Mouse (Mus musculus): Measurements from ENCODE around the gene Pbx2. TPM values are rescaled to one million over a fixed set of nuclear protein-coding genes. Genes with fewer than 3 reads are reported as not detected.

Pbx2 gene
- polyA plus RNA-seq, 1 experiment from 2014 or later, result 17.8 TPM

- H3K27me3 ChIP-seq, result no peaks in the 10 kb centered on the region
- no peak overlapping the region for H3K4me2 ChIP-seq
- no peak for ATAC-seq (ENCODE audit: low FRiP score)
- no peaks in the 10 kb centered on the region for H3K9me3 ChIP-seq
- peaks cover 21% of the 10 kb centered on the region for H3K4me1 ChIP-seq
- no peak overlapping the region for H3K4me3 ChIP-seq (replicated peaks)
- H3K36me3 ChIP-seq (replicated peaks), result no peaks in the 10 kb centered on the region
- H3K27ac ChIP-seq, result no peak overlapping the region
- H3K9ac ChIP-seq, result no peak overlapping the region
- WGBS, result 84% methylated on average over 8 of the region's 8 CpGs
These were observed 7.2 kb upstream of the Pbx2 start for GRCm38 (mm10) chr17:34583819-34584218.

DNA sequence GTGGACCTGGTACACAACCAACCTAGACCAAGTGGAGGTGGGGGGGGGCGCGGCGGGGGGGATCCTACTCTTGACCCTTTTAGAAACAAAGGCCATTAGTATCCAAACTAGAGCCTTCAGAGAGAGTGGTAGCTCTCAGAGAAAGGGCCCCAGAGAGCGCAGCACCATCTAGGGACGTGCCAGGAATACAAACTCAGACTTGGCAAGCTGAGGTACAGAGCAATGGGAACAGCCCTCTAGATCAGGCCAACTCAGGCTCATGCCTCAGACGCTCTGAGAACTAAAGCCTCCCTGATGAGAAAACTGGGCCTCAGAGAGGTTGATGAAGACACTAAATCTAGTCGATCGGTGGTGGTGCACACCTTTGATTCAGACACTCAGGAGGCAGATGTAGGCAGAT lies 5.9 kb upstream of the Pbx2 start:
- Histone ChIP-seq H3K36me3 (replicated peaks) (no peaks in the 10 kb centered on the region), H3K9ac (no peak overlapping the region; the same call in 1 of the 2 replicates), H3K27ac (no peak overlapping the region), H3K4me2 (no peak overlapping the region), H3K27me3 (no peaks in the 10 kb centered on the region), H3K4me1 (peaks cover 33% of the 10 kb centered on the region), H3K9me3 (no peaks in the 10 kb centered on the region), H3K4me3 (replicated peaks) (no peak overlapping the region)
- ATAC-seq (ENCODE audit: low FRiP score), result no peak
- WGBS, result 87% methylated on average over 8 of the region's 8 CpGs

GRCm38 (mm10) chr17:34585877-34586771 lies 4.9 kb upstream of the Pbx2 start:
- H3K4me1 ChIP-seq, result peaks cover 43% of the 10 kb centered on the region
- no peaks in the 10 kb centered on the region for H3K9me3 ChIP-seq
- H3K4me3 ChIP-seq (replicated peaks), result peak overlapping the region; percentile 60
- no peaks in the 10 kb centered on the region for H3K27me3 ChIP-seq
- no peaks in the 10 kb centered on the region for H3K36me3 ChIP-seq (replicated peaks)
- peak overlapping the region; percentile 87 for H3K9ac ChIP-seq
- peak overlapping the region; percentile 99 for H3K27ac ChIP-seq
- WGBS, result 15% methylated on average over 32 of the region's 32 CpGs
- peak; percentile 12; the same call in 1 of the 2 replicates for ATAC-seq (ENCODE audit: low FRiP score)
- peak overlapping the region; percentile 89 for H3K4me2 ChIP-seq

DNA sequence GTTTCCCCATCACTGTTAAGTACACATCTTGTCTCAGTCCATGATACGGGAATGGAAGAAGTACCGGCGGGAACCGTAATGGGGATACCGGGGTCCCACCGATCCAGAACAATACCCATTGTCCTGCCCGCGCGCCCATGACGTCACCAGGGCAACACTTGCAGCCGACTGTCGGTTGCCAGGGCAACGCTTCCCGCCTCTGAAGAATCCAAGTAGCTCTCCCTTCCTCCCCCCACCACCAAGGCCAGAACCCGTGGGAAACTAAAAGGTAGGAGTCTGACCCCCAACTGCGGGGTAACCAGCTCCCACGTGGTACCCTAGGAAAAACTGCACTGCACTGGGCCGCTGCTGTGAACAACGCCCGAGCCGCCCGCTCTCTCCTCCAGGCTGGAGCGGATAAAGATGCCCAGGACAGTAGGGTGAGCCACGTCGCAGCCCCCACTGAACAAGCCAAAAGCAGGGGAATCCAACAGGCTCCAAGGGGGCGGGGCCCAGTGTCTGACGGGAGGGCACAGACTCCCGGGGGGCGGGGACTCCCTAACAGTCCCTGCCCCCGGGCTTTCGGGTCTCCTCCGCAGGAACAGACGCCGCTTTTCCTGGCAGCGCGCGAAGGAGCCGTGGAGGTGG lies 4.2 kb upstream of the Pbx2 start:
- under 1% methylated on average over 38 of the region's 38 CpGs for WGBS
- Histone ChIP-seq H3K27ac (peak overlapping the region; percentile 99), H3K4me2 (peak overlapping the region; percentile 89), H3K4me1 (peaks cover 49% of the 10 kb centered on the region), H3K36me3 (replicated peaks) (no peaks in the 10 kb centered on the region), H3K9ac (peak overlapping the region; percentile 87), H3K4me3 (replicated peaks) (peak overlapping the region; percentile 60), H3K27me3 (no peaks in the 10 kb centered on the region), H3K9me3 (no peaks in the 10 kb centered on the region)
- ATAC-seq (ENCODE audit: low FRiP score), result peak; percentile 81

DNA sequence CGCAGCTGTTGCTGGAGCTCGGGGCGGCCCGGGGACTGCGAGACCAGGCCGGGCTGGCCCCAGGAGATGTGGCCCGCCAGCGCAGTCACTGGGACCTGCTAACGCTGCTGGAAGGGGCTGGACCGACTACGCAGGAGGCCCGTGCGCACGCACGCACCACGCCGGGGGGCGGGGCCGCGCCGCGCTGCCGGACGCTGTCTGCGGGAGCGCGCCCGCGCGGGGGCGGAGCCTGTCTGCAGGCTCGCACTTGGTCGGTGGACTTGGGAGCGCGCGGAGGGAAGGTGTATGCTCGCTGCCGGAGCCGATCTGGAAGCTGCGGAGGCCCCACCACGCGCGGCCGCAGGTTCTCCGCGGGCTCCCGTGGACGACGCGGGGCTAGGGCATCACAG lies 3.6 kb upstream of the Pbx2 start:
- Histone ChIP-seq H3K4me1 (peaks cover 49% of the 10 kb centered on the region), H3K4me2 (peak overlapping the region; percentile 89), H3K9me3 (no peaks in the 10 kb centered on the region), H3K9ac (peak overlapping the region; percentile 87), H3K27ac (peak overlapping the region; percentile 99), H3K27me3 (no peaks in the 10 kb centered on the region), H3K4me3 (replicated peaks) (peak overlapping the region; percentile 60), H3K36me3 (replicated peaks) (no peaks in the 10 kb centered on the region)
- peak; percentile 85 for ATAC-seq (ENCODE audit: low FRiP score)
- WGBS, result under 1% methylated on average over 49 of the region's 50 CpGs

DNA sequence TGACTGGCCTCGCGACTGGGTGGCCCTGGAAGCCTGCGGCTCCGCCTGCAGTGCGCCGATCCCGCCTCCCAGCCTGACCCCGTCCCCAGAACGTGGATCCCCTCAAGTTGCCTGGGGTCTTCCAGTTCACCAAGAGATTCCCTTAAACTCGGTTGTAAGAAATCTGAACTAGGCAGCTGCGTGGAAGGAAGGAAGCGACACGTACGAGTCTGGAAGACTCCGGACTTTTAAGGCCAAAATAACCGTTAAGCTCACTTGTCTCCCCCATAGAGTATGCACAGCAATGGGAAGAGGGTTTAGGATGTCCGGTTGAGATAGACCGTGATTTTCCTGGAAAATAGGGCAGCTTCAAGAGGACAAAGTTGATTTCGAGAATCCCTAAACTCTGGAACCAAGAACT lies 3.3 kb upstream of the Pbx2 start:
- Histone ChIP-seq H3K4me1 (peaks cover 49% of the 10 kb centered on the region), H3K9ac (peak overlapping the region; percentile 87), H3K4me3 (replicated peaks) (peak overlapping the region; percentile 60), H3K4me2 (peak overlapping the region; percentile 89), H3K27ac (peak overlapping the region; percentile 99), H3K27me3 (no peaks in the 10 kb centered on the region), H3K9me3 (no peaks in the 10 kb centered on the region), H3K36me3 (replicated peaks) (no peaks in the 10 kb centered on the region)
- no peak for ATAC-seq (ENCODE audit: low FRiP score)
- 4% methylated on average over 19 of the region's 19 CpGs for WGBS

- Histone ChIP-seq H3K4me3 (replicated peaks) (no peak overlapping the region), H3K27ac (no peak overlapping the region), H3K9ac (no peak overlapping the region), H3K36me3 (replicated peaks) (no peaks in the 10 kb centered on the region), H3K4me2 (no peak overlapping the region), H3K27me3 (no peaks in the 10 kb centered on the region), H3K4me1 (peaks cover 58% of the 10 kb centered on the region), H3K9me3 (no peaks in the 10 kb centered on the region)
- ATAC-seq (ENCODE audit: low FRiP score), result no peak
- WGBS, result 72% methylated on average over 3 of the region's 3 CpGs
These were observed 2.3 kb upstream of the Pbx2 start for GRCm38 (mm10) chr17:34588767-34589166.

- no peak for ATAC-seq (ENCODE audit: low FRiP score)
- 57% methylated on average over 7 of the region's 7 CpGs for WGBS
These were observed 1.9 kb upstream of the Pbx2 start for GRCm38 (mm10) chr17:34589206-34589605.

DNA sequence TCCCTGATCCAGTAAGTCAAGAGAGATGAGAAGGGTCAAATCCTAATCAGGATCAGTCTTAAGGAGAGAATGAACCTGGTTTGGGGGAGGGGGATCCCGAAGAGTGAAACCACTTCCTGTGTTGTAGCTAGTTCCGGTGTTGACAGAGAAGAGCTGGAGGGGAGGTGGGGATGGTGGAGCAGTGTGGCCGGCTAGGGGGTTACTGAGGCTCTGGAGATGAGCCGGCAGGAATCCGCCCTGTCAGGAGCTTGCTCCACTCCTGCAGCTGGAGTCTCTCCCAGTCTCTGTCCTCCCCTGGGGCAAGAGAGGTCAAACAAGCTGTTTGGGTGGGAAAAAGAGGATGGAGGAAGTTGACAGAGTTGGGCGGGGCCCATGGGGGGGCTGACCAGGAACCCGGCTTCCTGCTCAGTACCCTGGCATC lies 1.4 kb upstream of the Pbx2 start, which contains the start of gene Gpsm3:
Gpsm3 (plus strand) TSS at position 126 of the 421 bp plus-strand sequence.
- H3K27ac ChIP-seq, result peak within 1 kb of the TSS; percentile 100
- no peak for ATAC-seq (ENCODE audit: low FRiP score)
- no peak within 1 kb of the TSS for H3K4me3 ChIP-seq (replicated peaks)
- no peak within 1 kb of the TSS for H3K9ac ChIP-seq
- peak within 1 kb of the TSS; percentile 94 for H3K4me2 ChIP-seq
- H3K27me3 ChIP-seq, result no peaks in the 10 kb centered on the region
- 43% methylated on average over 7 of the region's 7 CpGs for WGBS
- H3K36me3 ChIP-seq (replicated peaks), result peaks cover 5% of the 10 kb centered on the region
- peaks cover 68% of the 10 kb centered on the region for H3K4me1 ChIP-seq
- no peaks in the 10 kb centered on the region for H3K9me3 ChIP-seq

More at GRCm38 (mm10) chr17:34589206-34589605, 1.9 kb upstream of the Pbx2 start:
- Histone ChIP-seq H3K9ac (no peak overlapping the region), H3K4me3 (replicated peaks) (no peak overlapping the region), H3K27me3 (no peaks in the 10 kb centered on the region), H3K36me3 (replicated peaks) (peaks cover under 1% of the 10 kb centered on the region; the same call in 1 of the 2 replicates), H3K27ac (0 out of 2 replicates have a peak overlapping the region, but pooled peaks have one; percentile 37), H3K4me2 (no peak overlapping the region), H3K9me3 (no peaks in the 10 kb centered on the region), H3K4me1 (peaks cover 63% of the 10 kb centered on the region)

GRCm38 (mm10) chr17:34590154-34590987 lies 695 bp upstream of the Pbx2 start:
- Histone ChIP-seq H3K36me3 (replicated peaks) (peaks cover 12% of the 10 kb centered on the region), H3K9me3 (no peaks in the 10 kb centered on the region), H3K4me3 (replicated peaks) (no peak overlapping the region), H3K27me3 (no peaks in the 10 kb centered on the region), H3K9ac (no peak overlapping the region), H3K4me1 (peaks cover 74% of the 10 kb centered on the region), H3K27ac (peak overlapping the region; percentile 100), H3K4me2 (peak overlapping the region; percentile 94)
- 67% methylated on average over 15 of the region's 15 CpGs for WGBS
- ATAC-seq (ENCODE audit: low FRiP score), result no peak

- Histone ChIP-seq H3K4me2 (peak overlapping the region; percentile 94), H3K4me1 (peaks cover 76% of the 10 kb centered on the region), H3K9me3 (no peaks in the 10 kb centered on the region), H3K4me3 (replicated peaks) (peak overlapping the region; percentile 86), H3K27me3 (no peaks in the 10 kb centered on the region), H3K27ac (peak overlapping the region; percentile 100), H3K9ac (peak overlapping the region; percentile 100), H3K36me3 (replicated peaks) (peaks cover 27% of the 10 kb centered on the region)
- ATAC-seq (ENCODE audit: low FRiP score), result peak; percentile 40
- WGBS, result under 1% methylated on average over 26 of the region's 35 CpGs
These were observed 919 bp downstream of the Pbx2 start for GRCm38 (mm10) chr17:34591994-34592375.

All from forebrain, embryonic 12.5 days (tissue).